Mouse (Mus musculus) lung, postnatal 0 days (tissue): ENCODE data around the gene Ghitm. TPM values are rescaled to one million over a fixed set of nuclear protein-coding genes. Genes with fewer than 3 reads are reported as not detected.
"Not testable (repeated sequence)": the region's sequence is repeated elsewhere in the genome, so short reads cannot be mapped to it uniquely, and the experiment has no call there.

Experiments used
- ATAC-seq: fragments of 200-750 bp; cut with Nextera tagmentation; 2 replicates; pipeline ENCODE4 v1.8.0; 2017; ENCODE audit warnings: moderate library complexity
- DNase-seq: peaks from one replicate; pipeline ENCODE4 v3.0.0-alpha.2; 2016; ENCODE audit warnings: low spot score
- H3K27ac ChIP-seq: fragments of 300-500 bp; sonication (generic); 2 replicates; pipeline ENCODE4 v1.5.1; 2014; ENCODE audit warnings: antibody characterized with exemption, mild to moderate bottlenecking, low read length, mixed read lengths
- H3K27me3 ChIP-seq: fragments of 300-500 bp; sonication (generic); replicated peaks from 2 replicates; pipeline ENCODE4 v1.6.1; 2014; ENCODE audit warnings: low read length, mixed read lengths; ENCODE audit not compliant: insufficient read depth
- H3K36me3 ChIP-seq: fragments of 300-500 bp; sonication (generic); 2 replicates; pipeline ENCODE4 v1.6.1; 2014; ENCODE audit warnings: low read length, mixed read lengths; ENCODE audit not compliant: insufficient read depth
- H3K4me1 ChIP-seq: fragments of 300-500 bp; sonication (generic); 2 replicates; pipeline ENCODE4 v1.6.1; 2014; ENCODE audit warnings: antibody characterized with exemption, low read depth, low read length, mixed read lengths; ENCODE audit not compliant: insufficient read depth
- H3K4me2 ChIP-seq: fragments of 300-500 bp; sonication (generic); replicated peaks from 2 replicates; pipeline ENCODE4 v1.6.1; 2014; ENCODE audit warnings: low read depth, mild to moderate bottlenecking, low read length, moderate library complexity, mixed read lengths
- H3K4me3 ChIP-seq: fragments of 300-500 bp; sonication (generic); 2 replicates; pipeline ENCODE4 v1.5.1; 2014; ENCODE audit warnings: low read depth, low read length
- H3K9ac ChIP-seq: fragments of 300-500 bp; sonication (generic); replicated peaks from 2 replicates; pipeline ENCODE4 v1.6.1; 2014; ENCODE audit warnings: low read depth, mild to moderate bottlenecking
- H3K9me3 ChIP-seq: fragments of 300-500 bp; sonication (generic); 2 replicates; pipeline ENCODE4 v1.6.1; 2016; ENCODE audit warnings: low read length, mixed read lengths
- CTCF ChIP-seq: IDR thresholded peaks from 2 replicates; pipeline ENCODE4 v1.5.1; 2016; ENCODE audit warnings: antibody characterized with exemption, mild to moderate bottlenecking
- EP300 ChIP-seq: IDR thresholded peaks from 2 replicates; pipeline ENCODE4 v1.6.1; 2016; ENCODE audit warnings: antibody characterized with exemption, mild to moderate bottlenecking, control low read depth
- WGBS: fragments of 180-500 bp; shearing (Covaris S2); extraction: QIAGEN DNeasy Blood & Tissue Kit; methylation state at CpG from one replicate; pipeline ENCODE4 v1.1.7; 2014; 5-methylcytosine and 5-hydroxymethylcytosine counted together
- polyA plus RNA-seq: library from polyadenylated mRNA; unstranded; fragments of >200 nt; fragmentation: Nextera tagmentation; extraction: Ambion mirVana; gene quantifications from 2 replicates; pipeline ENCODE4 v1.2.1, GENCODE M21; 2015

The Ghitm gene
- polyA plus RNA-seq, 1 experiment from 2014 or later, result 159 TPM

- Histone ChIP-seq H3K9me3 (no peaks in the 10 kb centered on the region), H3K4me1 (no peaks in the 10 kb centered on the region), H3K4me2 (no peak overlapping the region), H3K36me3 (no peaks in the 10 kb centered on the region), H3K4me3 (no peak overlapping the region), H3K27ac (no peak overlapping the region), H3K27me3 (no peaks in the 10 kb centered on the region), H3K9ac (no peak overlapping the region)
- WGBS, result 81% methylated on average over 1 of the region's 1 CpGs
- no peak for ATAC-seq
- DNase-seq, result no peak
- no peak for TF ChIP-seq CTCF
- TF ChIP-seq EP300, result no peak
These were observed 19.3 kb upstream of the Ghitm start for GRCm38 (mm10) chr14:37154391-37154790.

DNA sequence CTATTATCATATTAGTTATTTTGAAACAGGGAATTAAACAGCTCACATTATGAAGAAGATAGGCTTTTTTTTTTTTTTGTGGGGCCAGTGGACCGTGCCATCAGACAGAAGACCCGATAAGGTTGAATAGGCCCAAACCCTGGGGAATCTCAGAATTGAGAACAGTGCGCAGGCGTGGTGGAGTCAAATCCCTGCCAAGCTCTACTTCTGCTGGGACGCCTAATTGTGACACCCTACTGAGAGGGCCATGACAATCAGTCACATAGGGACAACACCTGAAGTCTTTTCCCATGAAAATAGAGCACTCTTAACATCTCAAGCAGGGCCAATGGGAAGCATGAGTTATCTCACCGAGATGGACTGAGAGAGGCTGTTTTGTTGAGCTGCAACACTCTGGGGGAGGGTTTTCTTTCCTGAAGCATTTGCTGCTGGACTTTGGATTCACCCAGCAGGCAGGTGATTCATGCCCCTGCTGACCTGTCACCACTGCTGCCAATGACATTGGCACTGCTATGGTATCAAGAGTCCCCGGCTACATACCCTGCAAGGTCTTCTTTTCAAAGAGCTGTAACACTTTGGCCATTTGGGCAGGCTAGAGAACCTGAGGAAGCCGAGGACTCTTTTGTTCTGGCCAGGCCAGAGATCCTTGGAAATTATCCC lies 4.1 kb upstream of the Ghitm start:
- no peaks in the 10 kb centered on the region for H3K27me3 ChIP-seq
- H3K9ac ChIP-seq, result no peak overlapping the region
- WGBS, result 76% methylated on average over 8 of the region's 8 CpGs
- H3K27ac ChIP-seq, result no peak overlapping the region
- no peak overlapping the region for H3K4me2 ChIP-seq
- H3K4me3 ChIP-seq, result no peak overlapping the region
- TF ChIP-seq EP300, result no peak
- TF ChIP-seq CTCF, result no peak
- DNase-seq (no peak), ATAC-seq (no peak)
- no peaks in the 10 kb centered on the region for H3K4me1 ChIP-seq
- H3K9me3 ChIP-seq, result no peaks in the 10 kb centered on the region
- no peaks in the 10 kb centered on the region for H3K36me3 ChIP-seq

GRCm38 (mm10) chr14:37137596-37137995 lies 2.5 kb upstream of the Ghitm start:
- not testable (repeated sequence) for H3K4me3 ChIP-seq, H3K9ac ChIP-seq, H3K36me3 ChIP-seq, H3K27ac ChIP-seq, DNase-seq, H3K27me3 ChIP-seq, H3K4me1 ChIP-seq, H3K9me3 ChIP-seq, ATAC-seq, H3K4me2 ChIP-seq
- 84% methylated on average over 2 of the region's 3 CpGs for WGBS

DNA sequence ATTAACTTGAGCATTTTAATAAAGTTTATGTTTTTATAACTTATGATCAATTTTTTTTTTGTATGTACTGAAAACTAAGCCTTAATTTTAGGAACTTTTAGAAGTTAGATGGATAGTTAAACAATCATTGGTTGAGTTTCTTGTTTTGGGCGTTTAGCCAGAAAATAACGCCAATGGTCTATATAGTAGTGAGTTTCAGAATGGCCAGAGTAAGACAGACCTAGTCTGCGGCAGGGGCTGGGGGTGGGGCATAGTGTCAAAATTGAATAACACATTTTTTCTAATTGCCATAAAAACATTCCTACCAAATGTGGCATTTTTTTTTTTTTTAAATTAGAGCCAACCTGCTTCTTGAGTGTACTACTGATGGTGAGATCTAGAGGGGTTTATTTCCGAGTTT lies 1.0 kb upstream of the Ghitm start:
- no peak for DNase-seq
- ATAC-seq, result no peak
- Histone ChIP-seq H3K27me3 (no peaks in the 10 kb centered on the region), H3K9me3 (no peaks in the 10 kb centered on the region), H3K36me3 (peaks cover 7% of the 10 kb centered on the region; the same call in 1 of the 2 replicates), H3K27ac (no peak overlapping the region), H3K4me3 (no peak overlapping the region), H3K4me2 (no peak overlapping the region), H3K9ac (no peak overlapping the region), H3K4me1 (no peaks in the 10 kb centered on the region)
- TF ChIP-seq CTCF, result no peak
- TF ChIP-seq EP300, result no peak
- 72% methylated on average over 4 of the region's 4 CpGs for WGBS

DNA sequence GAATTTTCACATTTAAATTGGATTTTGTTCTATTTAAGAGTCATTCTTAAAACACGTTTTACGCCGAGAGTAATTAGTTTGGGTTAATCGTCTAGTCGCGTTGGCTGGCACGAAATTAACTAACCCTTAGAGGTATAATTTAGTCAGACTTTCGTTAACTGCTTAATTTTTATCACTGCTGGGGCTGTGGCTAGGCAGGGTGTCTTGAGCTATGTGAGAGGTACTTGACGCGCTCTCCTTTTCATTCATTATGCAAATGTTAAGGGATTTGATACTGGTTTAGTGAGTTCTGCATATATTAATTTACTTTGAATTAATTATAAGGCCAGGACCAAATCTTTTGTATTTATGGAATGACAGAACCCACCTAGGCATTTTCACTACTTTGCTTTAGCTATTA lies 599 bp upstream of the Ghitm start:
- Histone ChIP-seq H3K36me3 (peaks cover 7% of the 10 kb centered on the region; the same call in 1 of the 2 replicates), H3K9me3 (no peaks in the 10 kb centered on the region), H3K9ac (peak overlapping the region; percentile 86), H3K4me3 (peak overlapping the region; percentile 87), H3K4me1 (no peaks in the 10 kb centered on the region), H3K4me2 (peak overlapping the region; percentile 64), H3K27me3 (no peaks in the 10 kb centered on the region), H3K27ac (peak overlapping the region; percentile 92)
- no peak for ATAC-seq
- DNase-seq, result peak; percentile 41
- TF ChIP-seq EP300, result no peak
- no peak for TF ChIP-seq CTCF
- 3% methylated on average over 10 of the region's 10 CpGs for WGBS

GRCm38 (mm10) chr14:37134304-37135126 lies 557 bp downstream of the Ghitm start:
- Histone ChIP-seq H3K27ac (peak overlapping the region; percentile 92), H3K4me2 (peak overlapping the region; percentile 66), H3K4me1 (no peaks in the 10 kb centered on the region), H3K9me3 (no peaks in the 10 kb centered on the region), H3K27me3 (no peaks in the 10 kb centered on the region), H3K9ac (peak overlapping the region; percentile 86), H3K4me3 (peak overlapping the region; percentile 87), H3K36me3 (peaks cover 7% of the 10 kb centered on the region; the same call in 1 of the 2 replicates)
- peak; percentile 32 for ATAC-seq
- 0 out of 2 replicates have a peak, but pooled peaks have one; percentile 1 for TF ChIP-seq CTCF
- no peak for TF ChIP-seq EP300
- peak; percentile 68 for DNase-seq
- WGBS, result 1% methylated on average over 37 of the region's 40 CpGs
